Mouse (Mus musculus) macrophage (primary cell): ENCODE measurements around the gene Mindy2. TPM values are rescaled to one million over a fixed set of nuclear protein-coding genes. Genes with fewer than 3 reads are reported as not detected.

Experiments used
- H3K27ac ChIP-seq: fragments of 350-480 bp; formaldehyde crosslinking; 2 replicates; pipeline ENCODE4 v1.9.0; 2021
- H3K36me3 ChIP-seq: fragments of 350-480 bp; formaldehyde crosslinking; 2 replicates; pipeline ENCODE4 v1.9.0; 2021; ENCODE audit errors: inconsistent target
- H3K4me3 ChIP-seq: fragments of 350-480 bp; formaldehyde crosslinking; 2 replicates; pipeline ENCODE4 v1.9.0; 2021; ENCODE audit errors: inconsistent target
- H3K79me2 ChIP-seq: fragments of 350-480 bp; formaldehyde crosslinking; 2 replicates; pipeline ENCODE4 v1.9.0; 2021; ENCODE audit errors: inconsistent target
- WGBS: methylation state at CpG from one replicate; pipeline ENCODE4 v1.1.7; 2026; ENCODE audit warnings: inconsistent platforms; ENCODE audit not compliant: missing documents; 5-methylcytosine and 5-hydroxymethylcytosine counted together
- polyA plus RNA-seq: library from polyadenylated mRNA; stranded (reverse); fragments of 250-400 nt; gene quantifications from 3 replicates; pipeline ENCODE4 v1.2.4, GENCODE M21; 2018; ENCODE audit warnings: inconsistent platforms
- total RNA-seq, 78 experiments: library from RNA; depleted of rRNA; stranded (reverse); fragments of 250-400 nt; gene quantifications; 1 replicate in 9 of 78; 2 replicates in 24 of 78; 3 replicates in 43 of 78; 4 replicates in 2 of 78; pipeline ENCODE4 v1.2.4; 2018; ENCODE audit warnings: inconsistent platforms in 56 of 78

Mindy2 gene
- total RNA-seq (2018; cell fraction: chromatin; rRNA removed), result 100 to 1,000 TPM in 1 of 26 experiments, 10 to 100 TPM in 22, 1 to 10 TPM in 3; 9.0 to 105 (median 53.3) TPM
- 10 to 100 TPM; 18.9 to 57.4 (median 39.0) TPM for total RNA-seq (2018; cell fraction: cytosol; rRNA removed)
- 100 to 1,000 TPM in 3 of 26 experiments, 10 to 100 TPM in 23; 21.4 to 114 (median 52.0) TPM for total RNA-seq (2018; cell fraction: nucleus; rRNA removed)
- 20.6 to 29.2 TPM (median 25.6 TPM) in 3 replicates for polyA plus RNA-seq

DNA sequence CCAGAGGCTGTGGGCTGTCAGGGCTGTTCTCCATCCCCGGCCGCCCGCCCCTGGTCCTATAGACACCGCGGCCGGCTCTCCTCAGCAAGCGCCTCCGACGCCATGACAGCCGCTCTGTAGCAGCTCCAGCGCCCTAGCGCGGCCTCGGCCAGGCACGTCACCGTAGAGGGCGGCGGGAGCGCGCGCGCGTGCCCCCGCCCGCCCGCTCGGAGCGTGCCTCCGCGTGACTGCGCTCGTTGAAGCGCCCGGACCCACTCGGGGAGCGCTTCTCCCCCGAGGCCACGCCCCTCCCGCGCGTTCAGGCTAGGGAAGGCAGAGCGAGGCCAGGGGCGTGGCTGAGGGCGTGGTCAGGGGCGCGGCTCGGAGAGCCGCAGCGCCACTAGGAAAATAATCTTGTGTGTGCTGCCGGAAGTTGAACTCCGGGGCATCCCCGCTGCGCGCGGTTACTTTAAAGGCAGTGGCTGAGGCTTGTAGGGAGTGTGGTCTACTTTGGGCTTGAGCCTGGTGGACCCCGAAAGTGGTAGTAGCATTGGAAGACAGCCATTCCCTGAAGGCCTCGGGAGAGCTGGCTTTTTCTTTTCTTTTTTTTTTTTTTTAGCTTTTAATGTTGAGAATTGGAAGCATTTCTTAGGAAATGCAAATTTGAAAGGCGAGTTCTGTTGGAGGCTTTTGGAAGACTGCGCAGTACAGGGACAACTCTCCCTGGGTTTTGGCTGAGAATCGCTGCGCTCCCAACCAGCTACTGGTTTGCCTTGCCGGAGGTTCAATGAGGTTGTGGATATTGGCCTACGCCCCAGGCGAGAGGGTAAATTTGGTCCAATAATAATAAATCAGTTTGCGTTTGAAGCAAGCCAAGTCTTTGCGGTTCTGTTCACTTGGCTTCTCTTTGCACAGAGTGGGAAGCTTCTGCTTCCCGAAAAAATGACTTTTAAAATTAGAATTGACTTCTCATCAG, at the start of gene Mindy2:
Gene Mindy2 (minus strand): TSS at position 162 of the 955 bp plus-strand sequence.
- no peaks in the 10 kb centered on the region for H3K36me3 ChIP-seq
- H3K79me2 ChIP-seq, result peaks cover 42% of the 10 kb centered on the region

DNA sequence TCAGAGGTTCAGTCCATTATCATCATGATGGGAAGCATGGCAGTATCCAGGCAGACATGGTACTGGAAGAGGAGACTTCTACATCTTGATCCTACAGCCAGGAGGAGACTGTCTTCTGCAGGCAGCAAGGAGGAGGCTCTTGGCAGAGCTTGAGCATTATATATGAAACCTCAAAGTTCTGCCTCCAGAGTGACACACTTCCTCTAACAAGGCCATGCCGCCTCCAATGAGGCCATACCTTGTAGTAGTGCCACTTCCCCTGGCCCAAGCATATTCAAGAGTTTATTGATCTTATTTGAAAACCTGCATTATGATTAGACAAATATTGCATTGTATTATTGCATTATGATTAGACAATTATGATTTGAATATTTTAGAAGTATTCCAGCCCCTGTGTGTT, 49.5 kb upstream of the Mindy2 start:
- peaks cover 23% of the 10 kb centered on the region for H3K79me2 ChIP-seq
- no peak overlapping the region for H3K4me3 ChIP-seq
- 60% methylated on average over 1 of the region's 1 CpGs for WGBS
- no peak overlapping the region for H3K27ac ChIP-seq
- H3K36me3 ChIP-seq, result peaks cover 4% of the 10 kb centered on the region; the same call in 1 of the 2 replicates

More for the DNA sequence above, at the start of gene Mindy2:
- Histone ChIP-seq H3K27ac (peak within 1 kb of the TSS; percentile 94), H3K4me3 (peak within 1 kb of the TSS; percentile 82)
- 1% methylated on average over 67 of the region's 67 CpGs for WGBS

DNA sequence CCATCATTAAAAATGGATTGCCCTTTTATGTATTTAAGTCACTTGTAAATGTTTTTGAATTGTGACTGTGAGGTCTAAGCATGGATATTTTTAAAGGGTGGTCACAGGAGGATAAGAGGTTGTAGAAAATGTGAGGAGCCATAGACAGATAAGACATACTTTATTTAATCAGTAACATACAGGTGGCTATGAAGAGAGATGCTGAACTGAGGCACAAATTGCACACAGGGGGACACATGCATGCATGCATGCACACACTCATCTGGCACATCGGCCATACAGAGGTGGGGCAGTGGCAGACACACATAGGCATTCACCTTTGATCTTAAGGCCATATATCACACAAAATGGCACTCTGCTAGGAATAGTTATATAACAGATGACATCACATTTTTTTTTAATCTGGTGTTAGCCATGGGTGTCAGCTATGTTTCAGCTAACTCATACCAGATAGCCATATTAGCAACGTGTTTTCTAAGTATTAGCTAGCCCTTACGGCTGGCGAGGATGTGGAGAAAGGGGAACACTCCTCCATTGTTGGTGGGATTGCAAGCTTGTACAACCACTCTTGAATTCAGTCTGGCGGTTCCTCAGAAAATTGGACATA, 46.7 kb upstream of the Mindy2 start:
- WGBS, result 98% methylated on average over 4 of the region's 5 CpGs
- Histone ChIP-seq H3K79me2 (peaks cover 51% of the 10 kb centered on the region), H3K4me3 (no peak overlapping the region), H3K36me3 (peaks cover 4% of the 10 kb centered on the region; the same call in 1 of the 2 replicates), H3K27ac (no peak overlapping the region)

DNA sequence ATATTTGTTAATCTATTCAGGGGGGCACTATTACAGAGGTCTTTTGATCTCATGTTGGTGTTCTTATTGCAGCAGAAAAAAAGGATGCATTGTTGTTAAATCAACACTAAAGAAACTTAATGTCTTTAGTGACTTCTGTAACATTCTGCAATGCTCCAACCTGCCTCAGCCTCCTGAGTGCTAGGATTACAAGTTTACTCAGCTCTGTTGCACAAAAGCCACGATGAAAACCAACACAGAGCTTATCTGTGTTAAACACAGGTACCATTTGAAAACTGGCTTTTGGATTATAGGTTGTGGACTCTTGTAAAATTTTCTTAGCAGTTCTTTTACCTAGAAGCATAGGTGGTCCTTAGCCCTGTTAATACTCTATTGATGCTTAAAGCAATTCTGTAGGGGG, 41.1 kb upstream of the Mindy2 start:
- Histone ChIP-seq H3K79me2 (peaks cover 100% of the 10 kb centered on the region), H3K27ac (no peak overlapping the region), H3K4me3 (no peak overlapping the region), H3K36me3 (no peaks in the 10 kb centered on the region)
- WGBS, result 88% methylated on average over 1 of the region's 1 CpGs

DNA sequence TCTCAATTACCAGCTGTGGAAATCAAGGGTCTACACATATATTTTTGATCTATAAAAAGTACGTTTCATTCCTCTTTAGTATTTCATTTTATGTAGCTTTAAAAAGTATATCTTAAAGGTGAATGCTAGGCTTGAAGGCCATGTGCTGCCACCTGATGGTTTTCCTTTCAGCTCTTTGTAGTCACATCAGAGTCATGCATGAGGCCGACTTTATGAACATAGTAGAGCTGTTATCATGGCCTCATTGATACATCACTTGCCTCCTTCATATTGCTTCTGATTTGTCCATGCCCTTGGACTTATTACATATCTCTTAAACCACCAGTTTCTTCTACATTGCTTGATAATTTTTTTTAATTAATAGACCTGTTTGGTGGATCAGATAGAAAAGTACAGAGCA, 38.7 kb upstream of the Mindy2 start:
- H3K4me3 ChIP-seq, result no peak overlapping the region
- H3K79me2 ChIP-seq, result peaks cover 100% of the 10 kb centered on the region
- no peak overlapping the region for H3K27ac ChIP-seq
- H3K36me3 ChIP-seq, result no peaks in the 10 kb centered on the region
- WGBS, result 63% methylated on average over 2 of the region's 2 CpGs

DNA sequence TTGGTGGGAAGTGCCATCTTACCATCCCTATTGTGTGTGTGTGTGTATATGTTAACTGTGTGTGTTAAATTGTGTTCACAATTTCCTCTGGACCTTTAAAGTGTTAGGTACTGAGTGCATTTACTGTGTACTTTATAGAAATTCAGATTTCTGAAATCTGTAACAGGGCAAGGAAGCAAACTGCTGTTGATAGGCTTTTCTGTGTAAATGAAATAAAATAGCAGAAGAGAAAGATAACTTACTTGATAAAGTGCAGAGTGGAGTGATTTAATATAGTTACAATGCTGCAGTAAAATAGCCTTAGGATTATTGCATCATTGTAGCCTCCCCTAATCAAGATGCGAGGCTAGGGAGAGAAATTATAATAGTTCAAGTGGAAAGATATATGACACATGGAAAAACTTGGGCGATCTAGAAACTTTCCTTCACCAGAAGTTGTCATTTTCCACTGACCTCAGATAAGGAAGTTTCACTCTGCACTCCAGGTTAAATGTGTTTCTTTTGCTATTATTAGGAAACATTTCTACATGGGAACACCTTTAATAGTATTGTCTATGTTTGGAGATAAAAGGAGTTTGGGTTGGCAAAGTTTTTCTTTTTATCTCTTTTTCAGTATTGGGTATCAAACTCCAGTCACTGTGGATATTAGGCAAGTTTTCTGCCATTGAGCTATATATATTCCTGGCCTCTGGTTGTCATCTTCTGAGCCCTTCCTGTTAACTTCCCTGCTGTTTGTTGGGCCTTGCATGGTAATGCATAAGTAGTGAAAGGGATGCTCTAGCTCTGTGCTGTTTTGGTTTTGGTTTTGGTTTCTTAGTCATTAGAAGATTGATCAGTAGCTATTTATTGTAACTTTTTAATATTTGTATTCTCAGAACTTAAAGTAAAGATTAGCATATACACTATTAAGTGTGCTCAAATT, 35.1 kb upstream of the Mindy2 start:
- H3K79me2 ChIP-seq, result peaks cover 100% of the 10 kb centered on the region
- no peaks in the 10 kb centered on the region for H3K36me3 ChIP-seq
- H3K4me3 ChIP-seq, result no peak overlapping the region
- 14% methylated on average over 2 of the region's 2 CpGs for whole genome bisulfite sequencing
- no peak overlapping the region for H3K27ac ChIP-seq

DNA sequence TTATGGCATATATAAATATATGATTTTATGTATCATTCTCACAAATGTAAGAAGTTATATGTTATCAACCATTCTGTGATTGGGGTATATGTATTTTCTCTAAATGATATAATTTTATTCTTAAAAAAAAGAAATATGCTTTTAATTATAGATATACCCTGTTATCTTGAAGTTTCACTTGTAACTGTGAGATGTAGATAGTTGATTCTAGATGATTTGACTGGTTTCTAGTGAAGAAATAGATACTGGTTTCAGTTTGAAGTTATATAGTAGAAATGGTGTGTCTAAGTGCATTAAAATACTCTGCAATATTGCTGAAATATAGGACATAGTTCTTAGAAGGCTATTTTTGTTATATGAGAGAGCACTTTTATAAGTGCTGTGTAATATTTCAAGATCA, 33.6 kb upstream of the Mindy2 start:
- no peak overlapping the region for H3K27ac ChIP-seq
- H3K4me3 ChIP-seq, result no peak overlapping the region
- no peaks in the 10 kb centered on the region for H3K36me3 ChIP-seq
- peaks cover 100% of the 10 kb centered on the region for H3K79me2 ChIP-seq

DNA sequence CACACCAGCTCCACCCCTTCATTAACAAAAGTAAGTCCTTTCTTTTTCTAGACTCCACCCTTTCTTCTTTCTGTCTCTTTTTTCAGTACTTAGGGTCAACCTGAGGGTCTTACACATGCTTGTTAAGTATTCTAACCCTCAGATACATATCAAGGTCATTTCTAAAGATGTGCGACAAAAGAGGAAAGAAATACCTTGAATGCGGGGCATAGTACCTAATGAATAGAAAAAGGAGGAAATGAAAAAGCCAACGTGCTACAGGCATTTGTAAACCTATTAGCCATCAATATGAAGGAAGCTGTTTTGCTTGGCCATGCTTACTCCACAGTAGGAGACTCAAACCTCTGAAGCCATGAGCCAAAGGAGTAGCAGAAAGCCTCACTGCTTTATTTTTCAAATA, 33.0 kb upstream of the Mindy2 start:
- H3K36me3 ChIP-seq, result no peaks in the 10 kb centered on the region
- WGBS, result 35% methylated on average over 3 of the region's 3 CpGs
- H3K79me2 ChIP-seq, result peaks cover 100% of the 10 kb centered on the region
- H3K27ac ChIP-seq, result no peak overlapping the region
- no peak overlapping the region for H3K4me3 ChIP-seq

DNA sequence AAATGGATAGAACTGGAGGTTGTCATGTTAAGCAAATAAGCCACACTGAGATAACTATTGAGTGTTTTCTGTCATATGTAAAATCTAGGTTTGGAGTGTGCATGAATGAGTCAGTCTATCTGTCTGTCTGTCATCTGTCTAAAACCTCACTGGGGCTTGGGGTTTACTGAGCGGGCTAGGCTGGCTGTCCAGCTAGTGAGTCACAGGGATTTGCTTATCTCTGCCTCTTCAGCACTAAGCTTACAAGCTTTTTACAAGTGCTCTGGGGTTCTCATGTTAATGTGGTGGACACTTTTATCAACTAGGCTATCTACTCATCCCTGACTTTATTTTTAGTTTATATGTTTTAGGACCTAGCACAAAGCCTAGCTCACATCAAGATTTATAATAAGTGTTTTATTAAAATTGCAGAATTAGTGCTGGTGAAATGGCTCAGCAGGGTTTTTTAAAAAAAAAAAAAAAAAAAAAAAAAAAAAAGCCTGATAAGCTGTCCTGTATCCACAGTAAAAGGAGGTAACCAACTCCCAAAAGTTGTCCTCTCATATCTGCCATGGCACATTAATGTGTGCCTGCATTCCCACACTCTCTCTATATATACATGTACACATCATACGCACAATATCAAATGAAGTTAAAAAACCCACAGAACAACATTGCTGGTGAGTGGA, 31.5 kb upstream of the Mindy2 start:
- WGBS, result 88% methylated on average over 2 of the region's 2 CpGs
- no peaks in the 10 kb centered on the region for H3K36me3 ChIP-seq

DNA sequence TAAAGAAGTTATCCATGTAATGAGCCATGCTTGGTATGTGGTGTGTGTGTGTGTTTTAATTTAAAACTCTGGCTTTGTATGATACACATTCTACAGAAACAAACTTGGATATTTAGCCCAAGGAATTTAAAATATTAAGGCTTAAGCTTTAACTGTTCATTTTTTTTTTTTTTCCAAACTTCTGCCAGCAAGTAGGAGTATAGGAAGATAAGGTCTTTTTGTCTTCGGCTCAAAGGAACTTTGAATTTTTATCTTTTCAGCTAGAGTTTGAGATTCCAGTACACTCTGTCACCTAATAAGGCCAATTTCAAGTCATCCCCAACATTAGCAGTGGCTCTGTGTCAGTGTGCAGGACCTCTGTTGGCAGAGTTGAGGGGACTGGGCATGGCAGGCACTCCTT, 25.2 kb upstream of the Mindy2 start:
- Histone ChIP-seq H3K36me3 (no peaks in the 10 kb centered on the region), H3K4me3 (no peak overlapping the region), H3K27ac (no peak overlapping the region), H3K79me2 (peaks cover 77% of the 10 kb centered on the region)
- 54% methylated on average over 1 of the region's 1 CpGs for WGBS

More for the DNA sequence above, 31.5 kb upstream of the Mindy2 start:
- no peak overlapping the region for H3K4me3 ChIP-seq
- H3K27ac ChIP-seq, result no peak overlapping the region
- H3K79me2 ChIP-seq, result peaks cover 100% of the 10 kb centered on the region

DNA sequence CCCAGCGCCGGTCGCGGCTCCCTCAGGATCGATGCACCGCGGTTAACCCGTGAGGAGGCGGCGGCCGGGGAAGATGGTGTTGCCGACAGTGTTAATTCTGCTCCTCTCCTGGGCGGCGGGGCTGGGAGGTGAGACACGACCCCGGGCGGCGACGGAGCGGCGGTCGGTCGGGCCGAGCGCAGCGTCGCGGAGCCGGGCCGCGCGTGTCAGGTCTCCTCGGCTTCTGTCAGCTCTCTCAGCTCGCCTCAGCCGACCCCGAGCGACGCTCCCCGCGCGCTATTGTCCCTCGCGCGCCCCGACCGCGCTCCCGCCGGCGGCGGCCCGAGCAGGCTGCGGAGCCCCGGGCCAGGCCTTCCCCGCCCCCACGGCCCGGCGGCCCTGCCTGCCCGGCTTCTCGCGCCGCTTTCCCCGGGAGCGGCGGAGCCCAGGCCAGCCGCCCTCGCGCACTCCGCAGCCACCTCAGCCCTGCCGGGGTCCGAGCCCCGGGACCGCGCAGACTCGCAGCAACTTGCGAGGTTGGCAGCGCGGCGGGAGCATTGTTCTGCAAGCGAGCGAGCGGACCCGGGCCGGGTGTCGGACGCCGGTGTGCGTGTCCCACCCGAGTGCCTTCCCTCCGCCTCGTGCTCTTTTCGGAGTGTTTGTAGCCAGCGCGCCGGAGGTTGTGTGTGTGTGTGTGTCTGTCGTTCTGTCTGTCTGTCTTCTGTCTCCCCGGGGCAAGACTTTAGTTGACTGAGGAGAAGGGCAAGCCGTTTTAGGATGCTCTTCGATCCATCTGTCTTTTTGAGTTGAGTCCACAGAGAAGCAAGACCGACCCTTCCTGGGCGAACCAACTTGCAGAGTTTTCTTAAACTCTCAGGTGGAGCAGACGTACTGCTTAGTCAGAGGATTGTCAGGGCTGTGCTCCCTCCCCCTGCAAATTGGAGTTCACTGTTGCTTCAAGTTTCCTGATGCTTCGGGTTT, 22.4 kb upstream of the Mindy2 start:
- Histone ChIP-seq H3K27ac (peak overlapping the region; percentile 40), H3K79me2 (peaks cover 49% of the 10 kb centered on the region), H3K4me3 (peak overlapping the region; percentile 74), H3K36me3 (no peaks in the 10 kb centered on the region)
- WGBS, result under 1% methylated on average over 100 of the region's 103 CpGs

DNA sequence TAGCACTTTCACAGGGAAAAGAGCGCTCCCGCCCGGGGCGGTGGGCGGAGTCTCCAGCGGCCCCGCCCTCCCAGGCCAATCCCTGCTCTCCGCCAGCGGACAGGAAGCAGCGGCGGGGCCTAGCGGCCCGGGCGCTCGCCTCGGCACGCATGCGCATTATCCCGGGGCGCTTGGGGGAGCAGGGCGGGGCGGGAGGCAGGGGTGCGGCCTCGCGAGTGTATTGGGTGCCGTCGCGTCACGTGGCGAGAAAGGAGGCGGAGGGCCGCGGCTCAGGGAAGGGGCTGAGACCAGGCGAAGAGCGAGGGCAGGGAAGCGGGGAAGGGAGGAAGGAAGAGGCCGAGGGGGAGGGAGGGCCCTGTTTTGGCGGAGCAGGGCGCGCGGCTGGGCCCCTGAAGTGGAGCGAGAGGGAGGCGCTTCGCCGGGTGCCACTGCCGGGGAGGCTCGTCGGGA, 21.7 kb upstream of the Mindy2 start, which contains the start of gene Adam10:
Gene Adam10 (plus strand): TSS at position 316 of the 450 bp plus-strand sequence.
- no peaks in the 10 kb centered on the region for H3K36me3 ChIP-seq
- 1% methylated on average over 37 of the region's 48 CpGs for WGBS
- H3K79me2 ChIP-seq, result peaks cover 42% of the 10 kb centered on the region
- peak within 1 kb of the TSS; percentile 74 for H3K4me3 ChIP-seq
- H3K27ac ChIP-seq, result peak within 1 kb of the TSS; percentile 40
